Mouse (Mus musculus) kidney, embryonic 15.5 days (tissue): ENCODE results near the gene Cachd1. TPM values are rescaled to one million over a fixed set of nuclear protein-coding genes. Genes with fewer than 3 reads are reported as not detected.

ENCODE experiments used
- ATAC-seq: fragments of 200-750 bp; cut with Nextera tagmentation; replicated peaks from 2 replicates; pipeline ENCODE4 v1.8.0; 2017; ENCODE audit warnings: moderate TSS enrichment; ENCODE audit not compliant: low FRiP score
- H3K27ac ChIP-seq: fragments of 300-500 bp; sonication (generic); 2 replicates; pipeline ENCODE4 v1.5.1; 2015; ENCODE audit warnings: mild to moderate bottlenecking, inconsistent platforms
- H3K27me3 ChIP-seq: fragments of 300-500 bp; sonication (generic); 2 replicates; pipeline ENCODE4 v1.6.1; 2015; ENCODE audit warnings: inconsistent platforms
- H3K36me3 ChIP-seq: fragments of 300-500 bp; sonication (generic); 2 replicates; pipeline ENCODE4 v1.6.1; 2015; ENCODE audit warnings: inconsistent platforms
- H3K4me1 ChIP-seq: fragments of 300-500 bp; sonication (generic); 2 replicates; pipeline ENCODE4 v1.6.1; 2015; ENCODE audit warnings: inconsistent platforms
- H3K4me2 ChIP-seq: fragments of 300-500 bp; sonication (generic); 2 replicates; pipeline ENCODE4 v1.6.1; 2015; ENCODE audit warnings: moderate library complexity, mild to moderate bottlenecking, inconsistent platforms
- H3K4me3 ChIP-seq: fragments of 300-500 bp; sonication (generic); replicated peaks from 2 replicates; pipeline ENCODE4 v1.5.1; 2015; ENCODE audit warnings: mild to moderate bottlenecking, inconsistent platforms
- H3K9ac ChIP-seq: fragments of 300-500 bp; sonication (generic); 2 replicates; pipeline ENCODE4 v1.6.1; 2015; ENCODE audit warnings: mild to moderate bottlenecking, inconsistent platforms
- H3K9me3 ChIP-seq: fragments of 300-500 bp; sonication (generic); replicated peaks from 2 replicates; pipeline ENCODE4 v1.6.1; 2016; ENCODE audit warnings: inconsistent platforms
- WGBS: fragments of 180-500 bp; shearing (Covaris S2); methylation state at CpG from one replicate; pipeline ENCODE4 v1.1.7; 2015; ENCODE audit warnings: mixed read lengths; 5-methylcytosine and 5-hydroxymethylcytosine counted together
- polyA plus RNA-seq: library from polyadenylated mRNA; unstranded; fragments of >200 nt; fragmentation: Nextera tagmentation; extraction: Ambion mirVana; gene quantifications from 2 replicates; pipeline ENCODE4 v1.2.1, GENCODE M21; 2015

Gene Cachd1
- polyA plus RNA-seq, 1 experiment from 2014 or later, result 19.0 TPM

- Histone ChIP-seq H3K36me3 (no peaks in the 10 kb centered on the region), H3K4me3 (no peak overlapping the region), H3K4me1 (peaks cover 35% of the 10 kb centered on the region), H3K4me2 (no peak overlapping the region), H3K27me3 (no peaks in the 10 kb centered on the region), H3K27ac (no peak overlapping the region), H3K9ac (no peak overlapping the region), H3K9me3 (no peaks in the 10 kb centered on the region)
- 93% methylated on average over 14 of the region's 14 CpGs for WGBS
- ATAC-seq, result no peak
Observed at GRCm38 (mm10) chr4:100800730-100801442, 24.4 kb downstream of the Cachd1 start.

- H3K4me2 ChIP-seq, result no peak overlapping the region
- no peaks in the 10 kb centered on the region for H3K9me3 ChIP-seq
- no peak for ATAC-seq
- no peaks in the 10 kb centered on the region for H3K27me3 ChIP-seq
- peaks cover 29% of the 10 kb centered on the region for H3K4me1 ChIP-seq
- H3K36me3 ChIP-seq, result no peaks in the 10 kb centered on the region
- no peak overlapping the region for H3K27ac ChIP-seq
- H3K4me3 ChIP-seq, result no peak overlapping the region
- 71% methylated on average over 3 of the region's 3 CpGs for WGBS
- H3K9ac ChIP-seq, result no peak overlapping the region
Observed at GRCm38 (mm10) chr4:100801443-100801786, 24.9 kb downstream of the Cachd1 start.

GRCm38 (mm10) chr4:100811057-100811695 is 34.7 kb downstream of the Cachd1 start:
- Histone ChIP-seq H3K36me3 (no peaks in the 10 kb centered on the region), H3K27me3 (no peaks in the 10 kb centered on the region), H3K9ac (no peak overlapping the region), H3K4me3 (no peak overlapping the region), H3K9me3 (no peaks in the 10 kb centered on the region), H3K27ac (peak overlapping the region; percentile 33; the same call in 1 of the 2 replicates), H3K4me1 (peaks cover 32% of the 10 kb centered on the region), H3K4me2 (no peak overlapping the region)
- 25% methylated on average over 5 of the region's 5 CpGs for WGBS
- no peak for ATAC-seq

- no peak overlapping the region for H3K27ac ChIP-seq
- H3K4me2 ChIP-seq, result 0 out of 2 replicates have a peak overlapping the region, but pooled peaks have one; percentile 13
- H3K9ac ChIP-seq, result no peak overlapping the region
- no peak for ATAC-seq
- no peaks in the 10 kb centered on the region for H3K9me3 ChIP-seq
- H3K4me3 ChIP-seq, result no peak overlapping the region
- WGBS, result 38% methylated on average over 8 of the region's 8 CpGs
- peaks cover 32% of the 10 kb centered on the region for H3K4me1 ChIP-seq
- H3K27me3 ChIP-seq, result no peaks in the 10 kb centered on the region
- no peaks in the 10 kb centered on the region for H3K36me3 ChIP-seq
Observed at GRCm38 (mm10) chr4:100811802-100812510, 35.5 kb downstream of the Cachd1 start.

GRCm38 (mm10) chr4:100813767-100814461 is 37.4 kb downstream of the Cachd1 start:
- Histone ChIP-seq H3K4me2 (no peak overlapping the region), H3K27ac (no peak overlapping the region)

GRCm38 (mm10) chr4:100819238-100819637 is 42.8 kb downstream of the Cachd1 start:
- H3K4me3 ChIP-seq, result no peak overlapping the region
- WGBS, result 93% methylated on average over 3 of the region's 3 CpGs
- ATAC-seq, result no peak

More at GRCm38 (mm10) chr4:100813767-100814461, 37.4 kb downstream of the Cachd1 start:
- H3K9me3 ChIP-seq, result no peaks in the 10 kb centered on the region
- H3K4me3 ChIP-seq, result no peak overlapping the region
- H3K36me3 ChIP-seq, result no peaks in the 10 kb centered on the region
- H3K27me3 ChIP-seq, result no peaks in the 10 kb centered on the region
- H3K9ac ChIP-seq, result no peak overlapping the region
- 72% methylated on average over 2 of the region's 2 CpGs for WGBS
- ATAC-seq, result no peak
- peaks cover 32% of the 10 kb centered on the region for H3K4me1 ChIP-seq

GRCm38 (mm10) chr4:100822526-100822925 is 46.1 kb downstream of the Cachd1 start:
- 59% methylated on average over 7 of the region's 7 CpGs for WGBS
- Histone ChIP-seq H3K4me1 (peaks cover 37% of the 10 kb centered on the region), H3K4me2 (peak overlapping the region; percentile 41), H3K4me3 (no peak overlapping the region), H3K27ac (peak overlapping the region; percentile 79), H3K9me3 (no peaks in the 10 kb centered on the region), H3K36me3 (no peaks in the 10 kb centered on the region), H3K27me3 (no peaks in the 10 kb centered on the region), H3K9ac (no peak overlapping the region)
- no peak; the same call in 1 of the 2 replicates for ATAC-seq

More at GRCm38 (mm10) chr4:100819238-100819637, 42.8 kb downstream of the Cachd1 start:
- Histone ChIP-seq H3K9ac (no peak overlapping the region), H3K4me1 (peaks cover 26% of the 10 kb centered on the region), H3K27me3 (no peaks in the 10 kb centered on the region), H3K36me3 (no peaks in the 10 kb centered on the region), H3K4me2 (no peak overlapping the region), H3K27ac (no peak overlapping the region), H3K9me3 (no peaks in the 10 kb centered on the region)

- ATAC-seq, result 0 out of 2 replicates have a peak, but pooled peaks have one; percentile 34
- 15% methylated on average over 5 of the region's 5 CpGs for WGBS
- Histone ChIP-seq H3K27me3 (no peaks in the 10 kb centered on the region), H3K36me3 (no peaks in the 10 kb centered on the region), H3K27ac (no peak overlapping the region), H3K9ac (no peak overlapping the region), H3K4me3 (no peak overlapping the region), H3K4me1 (peaks cover 42% of the 10 kb centered on the region), H3K9me3 (no peaks in the 10 kb centered on the region), H3K4me2 (no peak overlapping the region)
Observed at GRCm38 (mm10) chr4:100827374-100827773, 50.9 kb downstream of the Cachd1 start.

GRCm38 (mm10) chr4:100828737-100829136 is 52.3 kb downstream of the Cachd1 start:
- H3K27me3 ChIP-seq, result no peaks in the 10 kb centered on the region
- H3K4me3 ChIP-seq, result no peak overlapping the region
- peak; percentile 68 for ATAC-seq
- no peak overlapping the region for H3K9ac ChIP-seq
- peak overlapping the region; percentile 20; the same call in 1 of the 2 replicates for H3K4me2 ChIP-seq
- H3K36me3 ChIP-seq, result no peaks in the 10 kb centered on the region
- H3K27ac ChIP-seq, result 0 out of 2 replicates have a peak overlapping the region, but pooled peaks have one; percentile 19
- H3K4me1 ChIP-seq, result peaks cover 33% of the 10 kb centered on the region
- 11% methylated on average over 10 of the region's 10 CpGs for WGBS
- no peaks in the 10 kb centered on the region for H3K9me3 ChIP-seq

GRCm38 (mm10) chr4:100837205-100837604 is 60.7 kb downstream of the Cachd1 start:
- no peak overlapping the region for H3K9ac ChIP-seq
- no peaks in the 10 kb centered on the region for H3K9me3 ChIP-seq
- ATAC-seq, result no peak
- H3K36me3 ChIP-seq, result no peaks in the 10 kb centered on the region
- H3K4me2 ChIP-seq, result no peak overlapping the region
- no peaks in the 10 kb centered on the region for H3K27me3 ChIP-seq
- 53% methylated on average over 6 of the region's 6 CpGs for WGBS
- no peak overlapping the region for H3K27ac ChIP-seq
- H3K4me3 ChIP-seq, result no peak overlapping the region
- H3K4me1 ChIP-seq, result peaks cover 24% of the 10 kb centered on the region

- H3K4me3 ChIP-seq, result no peak overlapping the region
- no peak overlapping the region for H3K27ac ChIP-seq
- H3K27me3 ChIP-seq, result no peaks in the 10 kb centered on the region
- ATAC-seq, result no peak
- 45% methylated on average over 5 of the region's 5 CpGs for WGBS
- H3K4me2 ChIP-seq, result no peak overlapping the region
- H3K9me3 ChIP-seq, result no peaks in the 10 kb centered on the region
- no peak overlapping the region for H3K9ac ChIP-seq
- H3K4me1 ChIP-seq, result peaks cover 17% of the 10 kb centered on the region; the same call in 1 of the 2 replicates
- H3K36me3 ChIP-seq, result no peaks in the 10 kb centered on the region
Observed at GRCm38 (mm10) chr4:100842629-100843028, 66.2 kb downstream of the Cachd1 start.
